Mouse (Mus musculus): Measurements from ENCODE around the gene Ntn5. TPM values are rescaled to one million over a fixed set of nuclear protein-coding genes. Genes with fewer than 3 reads are reported as not detected.

Gene Ntn5
- polyA plus RNA-seq, 1 experiment from 2014 or later: 0.73 TPM

DNA sequence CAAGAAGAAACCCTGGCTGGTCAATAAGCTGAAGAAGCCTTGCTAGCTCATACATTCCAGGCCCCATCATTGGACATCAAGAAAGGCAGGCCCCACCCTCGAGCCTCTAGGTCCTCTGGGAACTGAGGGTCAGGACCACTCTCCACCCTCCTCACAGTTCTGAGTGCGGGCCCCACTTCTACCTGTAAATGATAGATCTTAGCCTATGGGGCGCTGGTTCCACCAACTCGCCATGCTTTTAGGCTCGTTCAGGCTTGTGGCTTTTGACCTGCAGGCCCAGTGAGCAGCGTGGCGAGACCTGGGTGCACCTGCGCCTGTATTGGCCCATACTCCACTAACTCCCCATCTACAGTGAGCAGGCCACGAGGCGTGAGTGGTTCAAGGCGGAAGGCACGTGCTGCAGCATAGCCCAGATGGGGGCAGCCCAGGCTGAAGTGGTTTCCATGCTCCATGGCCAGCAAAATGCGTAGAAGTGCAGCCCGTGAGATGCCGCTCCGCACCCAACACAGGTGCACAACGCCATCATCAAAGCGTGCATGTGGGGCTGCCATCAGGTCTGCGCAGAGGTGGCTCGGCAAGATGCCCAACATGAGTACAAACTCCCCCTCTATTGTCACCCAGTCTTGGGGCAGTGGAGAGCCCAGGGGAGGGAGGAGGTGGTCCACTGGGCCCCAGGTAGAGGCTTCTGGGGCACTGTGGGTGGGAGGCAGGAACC lies 26.8 kb downstream of the Ntn5 start:
- Histone ChIP-seq H3K4me3 (replicated peaks) (no peak overlapping the region), H3K27me3 (replicated peaks) (no peaks in the 10 kb centered on the region), H3K36me3 (peaks cover 25% of the 10 kb centered on the region), H3K4me2 (replicated peaks) (no peak overlapping the region), H3K4me1 (replicated peaks) (peaks cover 70% of the 10 kb centered on the region), H3K9ac (no peak overlapping the region), H3K27ac (no peak overlapping the region; the same call in 1 of the 2 replicates), H3K9me3 (no peaks in the 10 kb centered on the region)
- no peak for ATAC-seq
- 92% methylated on average over 20 of the region's 20 CpGs for WGBS

DNA sequence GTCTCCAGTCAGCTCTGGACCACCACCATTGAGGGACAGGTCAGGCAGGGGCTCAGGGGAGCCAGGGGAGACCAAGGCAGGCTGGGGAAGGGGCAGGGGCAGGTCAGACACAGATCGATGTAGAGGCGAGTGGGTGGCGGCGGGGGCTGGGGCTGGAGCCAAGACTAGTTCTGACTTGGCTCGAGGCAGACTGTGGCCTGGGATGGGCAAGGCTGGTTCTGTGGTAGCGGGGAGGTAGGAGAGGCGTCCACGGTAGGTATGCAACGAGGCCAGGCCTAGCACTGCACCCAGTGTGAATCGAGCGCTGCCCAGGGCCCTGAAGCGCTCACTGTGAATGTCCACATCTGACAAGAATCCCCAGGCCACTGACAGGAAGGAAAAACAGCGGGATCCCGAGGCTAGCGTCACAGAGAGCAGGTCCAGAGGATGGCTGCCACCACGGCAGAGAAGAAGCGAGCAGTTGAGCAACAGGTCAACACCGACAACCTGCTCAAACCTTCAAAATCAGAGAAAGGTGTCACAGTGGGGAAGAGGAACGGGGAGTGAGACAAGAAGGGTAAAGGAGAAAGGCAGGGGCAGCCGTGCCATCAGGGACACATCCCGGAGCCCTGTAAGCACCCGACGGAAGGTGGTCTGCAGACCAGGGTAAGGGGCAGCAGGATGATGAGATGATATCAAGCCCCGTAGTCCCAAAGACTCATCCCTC lies 27.6 kb downstream of the Ntn5 start:
- no peak for ATAC-seq
- Histone ChIP-seq H3K9ac (no peak overlapping the region), H3K4me1 (replicated peaks) (peaks cover 70% of the 10 kb centered on the region), H3K27me3 (replicated peaks) (no peaks in the 10 kb centered on the region), H3K4me2 (replicated peaks) (peak overlapping the region; percentile 45), H3K27ac (peak overlapping the region; percentile 29; the same call in 1 of the 2 replicates), H3K9me3 (no peaks in the 10 kb centered on the region), H3K36me3 (peaks cover 25% of the 10 kb centered on the region), H3K4me3 (replicated peaks) (no peak overlapping the region)
- WGBS: 88% methylated on average over 24 of the region's 24 CpGs

DNA sequence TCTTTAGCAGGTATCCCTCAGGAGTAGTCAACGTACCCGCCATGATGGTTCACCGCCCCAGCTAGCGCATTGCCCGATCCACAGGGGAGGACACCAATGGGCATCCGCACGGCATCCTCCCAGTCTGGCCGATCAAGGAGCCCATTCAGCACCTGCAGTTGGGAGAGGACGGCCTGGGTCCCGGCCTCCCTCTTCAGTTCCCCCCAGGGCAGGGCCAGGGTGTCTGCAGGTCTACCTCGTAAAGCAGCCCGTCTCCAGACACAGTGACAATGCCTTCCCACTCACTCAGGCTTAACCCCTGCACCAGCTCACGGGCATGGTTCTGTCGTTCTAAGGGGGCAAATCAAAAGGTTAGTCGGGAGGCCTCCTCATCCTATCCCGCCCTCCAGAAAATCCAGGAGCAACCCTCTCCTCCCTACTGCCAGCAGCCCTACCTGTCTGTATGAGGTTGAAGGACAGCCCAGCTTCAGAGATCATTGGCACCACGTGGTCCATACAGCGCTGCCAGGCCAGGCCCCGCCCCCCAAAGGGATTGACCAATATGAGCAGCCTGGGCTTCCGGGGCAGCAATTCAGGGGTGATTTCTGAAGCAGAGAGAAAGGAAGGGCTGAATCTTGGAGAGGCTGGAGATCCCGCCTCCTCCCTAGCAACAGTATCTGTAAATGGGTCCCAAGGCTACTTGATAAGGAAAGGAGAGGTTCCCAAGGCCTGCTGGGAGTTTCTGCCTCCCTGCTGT lies 28.4 kb downstream of the Ntn5 start:
- peaks cover 25% of the 10 kb centered on the region for H3K36me3 ChIP-seq
- peaks cover 70% of the 10 kb centered on the region for H3K4me1 ChIP-seq (replicated peaks)
- WGBS: 76% methylated on average over 20 of the region's 21 CpGs
- H3K4me2 ChIP-seq (replicated peaks): peak overlapping the region; percentile 45
- ATAC-seq: peak; percentile 47
- no peaks in the 10 kb centered on the region for H3K27me3 ChIP-seq (replicated peaks)
- H3K27ac ChIP-seq: peak overlapping the region; percentile 95; the same call in 1 of the 2 replicates
- H3K4me3 ChIP-seq (replicated peaks): no peak overlapping the region
- no peaks in the 10 kb centered on the region for H3K9me3 ChIP-seq
- H3K9ac ChIP-seq: no peak overlapping the region

DNA sequence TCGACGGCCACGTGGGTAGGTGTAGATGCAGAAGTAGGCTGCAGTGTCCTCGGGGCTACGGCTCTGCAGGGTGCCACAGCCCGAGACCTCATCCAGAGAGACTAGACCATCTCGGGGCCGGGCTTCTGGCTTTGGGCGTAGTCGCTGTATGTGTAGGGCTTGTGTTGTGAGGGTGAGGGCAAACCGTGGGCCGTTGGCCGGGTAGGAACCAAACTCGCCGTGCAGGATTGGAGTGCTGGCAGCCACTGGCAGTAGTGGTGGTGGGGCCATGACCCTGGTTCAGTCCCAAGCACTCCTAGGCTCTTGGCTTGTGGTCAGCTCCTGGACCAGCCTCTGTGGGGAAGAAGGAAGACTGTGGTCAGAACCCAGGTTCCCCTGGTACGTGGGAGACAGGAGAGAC lies 29.6 kb downstream of the Ntn5 start:
- H3K9ac ChIP-seq: peak overlapping the region; percentile 28; the same call in 1 of the 2 replicates
- no peaks in the 10 kb centered on the region for H3K9me3 ChIP-seq
- no peaks in the 10 kb centered on the region for H3K27me3 ChIP-seq (replicated peaks)
- WGBS: 84% methylated on average over 16 of the region's 16 CpGs
- peak overlapping the region; percentile 71; the same call in 1 of the 2 replicates for H3K4me3 ChIP-seq (replicated peaks)
- peak overlapping the region; percentile 95 for H3K27ac ChIP-seq
- H3K4me1 ChIP-seq (replicated peaks): peaks cover 59% of the 10 kb centered on the region
- peaks cover 25% of the 10 kb centered on the region for H3K36me3 ChIP-seq
- H3K4me2 ChIP-seq (replicated peaks): peak overlapping the region; percentile 83
- no peak for ATAC-seq

DNA sequence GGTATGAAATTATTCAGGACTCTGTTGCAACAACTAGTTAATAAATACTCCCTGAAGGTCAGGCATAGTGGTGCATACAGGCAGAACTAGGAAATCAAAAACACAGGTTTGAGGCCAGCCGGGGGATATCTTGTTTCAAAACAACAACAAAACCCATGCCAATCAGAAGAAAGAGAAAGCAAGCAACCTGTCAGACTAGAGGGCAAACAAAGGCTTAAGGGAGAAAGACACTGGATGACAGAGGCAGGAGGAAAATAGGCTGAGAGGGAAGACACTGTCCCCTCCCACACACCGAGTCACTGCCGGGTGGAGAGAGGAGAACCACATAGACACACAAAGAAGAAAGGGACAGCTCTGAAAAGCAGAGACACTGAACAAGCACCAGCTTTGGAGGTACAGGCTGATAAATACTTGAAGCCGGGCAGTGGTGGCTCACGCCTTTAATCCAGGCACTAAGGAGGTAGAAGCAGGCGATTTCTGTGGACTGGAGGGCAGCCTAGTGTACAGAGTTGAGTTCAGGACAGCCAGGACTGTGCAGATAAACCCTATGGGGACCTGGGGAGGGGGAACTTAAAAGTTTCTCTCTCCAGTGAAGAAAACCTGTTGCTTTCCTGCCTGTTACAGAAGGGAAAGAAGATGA lies 30.2 kb downstream of the Ntn5 start:
- no peak for ATAC-seq
- peak overlapping the region; percentile 72 for H3K9ac ChIP-seq
- H3K27me3 ChIP-seq (replicated peaks): no peaks in the 10 kb centered on the region
- H3K4me3 ChIP-seq (replicated peaks): peak overlapping the region; percentile 71
- peak overlapping the region; percentile 83 for H3K4me2 ChIP-seq (replicated peaks)
- peaks cover 57% of the 10 kb centered on the region for H3K4me1 ChIP-seq (replicated peaks)
- peak overlapping the region; percentile 95 for H3K27ac ChIP-seq
- WGBS: 61% methylated on average over 6 of the region's 6 CpGs
- H3K9me3 ChIP-seq: no peaks in the 10 kb centered on the region
- peaks cover 25% of the 10 kb centered on the region for H3K36me3 ChIP-seq

DNA sequence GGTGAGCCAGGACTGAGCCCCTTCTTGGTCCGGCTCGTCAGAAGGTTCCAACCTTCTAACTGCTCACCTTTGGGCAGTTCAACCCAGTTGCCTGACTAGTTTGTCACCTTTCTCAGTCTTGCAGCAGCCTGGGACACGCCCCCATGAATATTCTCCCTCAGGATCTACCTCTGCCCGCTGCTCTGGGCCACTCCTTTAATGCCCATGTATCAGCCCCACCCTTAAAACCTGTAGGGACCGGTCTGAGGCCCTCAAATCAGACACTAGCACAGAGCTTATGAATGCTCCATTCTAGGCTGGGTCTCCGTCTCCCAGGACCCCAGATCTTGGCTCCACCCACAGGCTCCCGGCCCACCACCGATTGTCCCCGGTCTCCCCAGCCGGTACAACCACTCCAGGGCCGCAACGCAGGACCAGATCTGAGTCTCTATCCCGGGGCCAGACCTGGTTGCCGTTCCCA lies 30.8 kb downstream of the Ntn5 start:
- H3K36me3 ChIP-seq: peaks cover 27% of the 10 kb centered on the region
- H3K9ac ChIP-seq: peak overlapping the region; percentile 72
- peak overlapping the region; percentile 71 for H3K4me3 ChIP-seq (replicated peaks)
- peak; percentile 77 for ATAC-seq
- H3K27ac ChIP-seq: peak overlapping the region; percentile 95
- peak overlapping the region; percentile 83 for H3K4me2 ChIP-seq (replicated peaks)
- 5% methylated on average over 14 of the region's 14 CpGs for WGBS
- no peaks in the 10 kb centered on the region for H3K27me3 ChIP-seq (replicated peaks)
- no peaks in the 10 kb centered on the region for H3K9me3 ChIP-seq
- H3K4me1 ChIP-seq (replicated peaks): peaks cover 59% of the 10 kb centered on the region

DNA sequence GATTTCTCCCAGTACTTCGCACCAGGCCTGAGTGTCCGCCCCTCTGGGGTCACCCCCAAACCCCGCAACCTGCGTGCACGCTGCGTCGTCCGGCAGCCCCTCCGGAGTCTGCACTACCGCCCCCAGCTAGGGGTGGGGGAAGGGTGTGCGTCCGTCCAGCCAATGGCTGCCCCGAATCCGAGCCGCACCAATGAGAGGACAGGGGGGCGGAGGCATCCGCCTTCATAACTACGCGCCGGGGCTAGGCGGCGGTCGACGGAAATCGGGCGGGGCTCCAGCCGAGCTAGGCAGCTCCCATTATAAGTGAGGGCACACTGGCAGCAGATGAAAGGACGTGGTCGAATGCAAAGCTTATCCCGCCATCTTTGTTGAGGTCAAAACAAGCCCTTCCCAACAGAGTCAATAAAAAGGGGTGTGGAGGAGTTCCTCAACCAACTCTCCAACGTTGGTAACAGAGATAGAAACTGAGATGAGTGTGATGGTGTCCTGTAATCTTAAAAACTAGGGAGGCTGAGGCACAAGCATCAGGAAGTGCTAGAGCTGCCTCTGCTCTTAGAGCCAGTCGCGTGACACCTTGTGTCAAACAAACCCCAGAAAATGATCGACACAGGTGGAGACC lies 31.4 kb downstream of the Ntn5 start, which contains the start of gene Rpl18:
Gene Rpl18 (plus strand): TSS at position 368 of the 619 bp plus-strand sequence.
- Histone ChIP-seq H3K9ac (peak within 1 kb of the TSS; percentile 77), H3K27ac (peak within 1 kb of the TSS; percentile 95), H3K27me3 (replicated peaks) (no peaks in the 10 kb centered on the region), H3K4me3 (replicated peaks) (peak within 1 kb of the TSS; percentile 71), H3K36me3 (peaks cover 32% of the 10 kb centered on the region), H3K4me2 (replicated peaks) (peak within 1 kb of the TSS; percentile 83), H3K4me1 (replicated peaks) (peaks cover 59% of the 10 kb centered on the region), H3K9me3 (no peaks in the 10 kb centered on the region)
- WGBS: 5% methylated on average over 34 of the region's 34 CpGs
- ATAC-seq: peak; percentile 89

DNA sequence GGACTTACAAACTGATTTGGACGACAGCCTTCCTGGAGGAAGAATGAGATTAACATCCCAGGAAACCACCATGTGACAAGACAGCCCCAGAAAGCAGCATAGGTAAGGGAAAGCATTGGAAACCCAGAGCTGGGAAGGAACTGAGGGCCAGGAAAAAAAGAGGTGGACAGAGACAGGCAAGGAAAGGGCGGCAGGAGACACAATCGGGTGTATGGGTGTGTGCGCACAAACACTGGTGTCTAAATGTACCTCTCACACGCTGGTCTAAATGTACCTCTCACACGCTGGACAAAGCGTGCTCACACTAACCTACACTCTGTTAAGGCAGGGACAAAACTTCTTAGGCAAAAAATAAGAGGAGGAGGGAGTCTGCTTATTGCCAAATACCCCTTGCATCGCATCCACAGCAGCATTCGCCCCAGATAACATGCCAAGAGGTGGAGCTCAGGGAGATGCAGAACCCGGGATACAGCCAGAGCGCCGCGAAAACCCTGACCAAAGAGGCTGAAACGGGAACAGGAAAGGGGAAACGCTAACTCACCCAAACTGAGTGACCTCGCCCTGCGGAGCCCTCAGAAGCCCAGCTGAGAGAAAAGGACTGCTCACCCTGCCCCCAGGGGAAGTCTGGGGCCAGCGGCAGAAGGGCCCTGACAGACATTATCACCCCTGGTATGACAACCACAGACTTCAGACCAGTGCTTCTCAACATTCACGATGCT lies 32.1 kb downstream of the Ntn5 start:
- Histone ChIP-seq H3K36me3 (peaks cover 30% of the 10 kb centered on the region), H3K9ac (peak overlapping the region; percentile 77), H3K4me3 (replicated peaks) (peak overlapping the region; percentile 71), H3K9me3 (no peaks in the 10 kb centered on the region), H3K27ac (peak overlapping the region; percentile 95; the same call in 1 of the 2 replicates), H3K4me2 (replicated peaks) (peak overlapping the region; percentile 83), H3K27me3 (replicated peaks) (no peaks in the 10 kb centered on the region), H3K4me1 (replicated peaks) (peaks cover 54% of the 10 kb centered on the region)
- WGBS: 80% methylated on average over 19 of the region's 19 CpGs
- no peak for ATAC-seq

DNA sequence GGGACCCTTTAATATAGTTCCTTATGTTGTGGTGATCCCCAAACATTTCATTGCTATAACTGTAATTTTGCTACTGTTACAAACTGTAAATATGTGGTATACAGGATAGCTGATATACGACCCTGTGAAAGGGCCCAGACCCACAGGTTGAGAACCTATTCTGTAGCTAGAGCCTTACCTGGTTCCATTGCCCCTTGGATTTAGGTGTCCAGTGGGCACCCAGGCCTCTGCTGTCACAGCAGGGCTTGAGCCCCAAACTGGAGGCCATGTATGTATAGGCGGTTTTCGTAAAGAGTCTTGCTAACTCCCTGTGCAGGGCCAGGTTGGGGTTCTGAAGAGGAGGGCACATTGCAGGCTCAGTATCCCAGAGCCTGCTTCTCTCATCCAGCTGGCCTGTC lies 32.6 kb downstream of the Ntn5 start:
- H3K4me3 ChIP-seq (replicated peaks): peak overlapping the region; percentile 71; the same call in 1 of the 2 replicates
- H3K27ac ChIP-seq: no peak overlapping the region
- H3K4me1 ChIP-seq (replicated peaks): peaks cover 52% of the 10 kb centered on the region
- peak overlapping the region; percentile 77; the same call in 1 of the 2 replicates for H3K9ac ChIP-seq
- no peak for ATAC-seq
- peak overlapping the region; percentile 83 for H3K4me2 ChIP-seq (replicated peaks)
- H3K27me3 ChIP-seq (replicated peaks): no peaks in the 10 kb centered on the region
- H3K36me3 ChIP-seq: peaks cover 26% of the 10 kb centered on the region
- H3K9me3 ChIP-seq: no peaks in the 10 kb centered on the region
- WGBS: 89% methylated on average over 3 of the region's 3 CpGs

DNA sequence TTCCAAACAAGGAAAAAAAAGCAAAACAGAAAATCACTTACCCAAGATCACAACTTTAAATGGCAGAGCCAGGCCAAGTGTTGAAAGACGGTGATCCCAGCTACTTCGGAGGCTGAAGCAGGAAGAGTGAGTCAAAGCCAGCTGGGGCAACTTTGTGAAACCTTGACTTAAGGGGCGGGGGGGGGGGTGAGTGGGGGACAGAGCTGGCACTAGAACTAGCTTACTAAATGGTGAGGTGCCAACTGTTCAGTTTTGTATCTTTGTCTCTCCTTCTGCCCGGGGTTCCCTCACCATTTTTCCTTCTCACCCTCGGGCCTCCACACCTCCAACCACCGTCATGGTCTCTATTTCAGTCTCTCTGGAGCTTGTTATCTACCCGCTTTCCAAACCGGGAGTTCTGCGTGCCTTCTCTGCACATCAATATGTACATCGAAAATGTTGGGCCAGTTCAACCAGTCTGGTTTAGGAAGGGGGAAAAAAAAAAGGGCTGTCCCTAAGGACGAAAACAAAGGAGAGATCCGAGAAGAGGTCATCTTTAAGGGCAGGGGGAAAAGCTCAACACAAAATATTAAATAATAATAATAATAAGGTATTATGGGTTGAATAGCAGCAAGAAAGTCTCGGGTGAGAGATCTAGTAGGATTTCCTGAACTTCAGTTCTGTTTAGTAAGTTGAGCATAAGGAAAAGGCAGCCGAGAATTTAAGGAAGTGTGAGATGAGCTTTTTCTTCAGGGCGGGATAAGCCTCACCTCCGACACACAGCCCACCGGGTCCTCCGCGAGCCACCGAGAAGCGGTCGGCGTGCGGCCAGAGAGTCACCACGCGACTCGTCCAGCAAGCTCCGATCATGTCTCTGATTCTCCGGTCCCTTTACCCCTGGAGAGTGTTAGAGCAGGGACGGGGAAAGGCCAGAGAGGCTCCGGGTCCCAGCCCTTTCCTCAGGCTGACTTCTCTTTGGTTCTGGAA lies 33.4 kb downstream of the Ntn5 start:
- H3K9me3 ChIP-seq: no peaks in the 10 kb centered on the region
- peak overlapping the region; percentile 89 for H3K27ac ChIP-seq
- peak overlapping the region; percentile 83 for H3K4me2 ChIP-seq (replicated peaks)
- H3K9ac ChIP-seq: peak overlapping the region; percentile 77
- no peaks in the 10 kb centered on the region for H3K27me3 ChIP-seq (replicated peaks)
- H3K4me1 ChIP-seq (replicated peaks): peaks cover 51% of the 10 kb centered on the region
- ATAC-seq: no peak
- H3K36me3 ChIP-seq: peaks cover 18% of the 10 kb centered on the region
- 8% methylated on average over 31 of the region's 31 CpGs for WGBS
- H3K4me3 ChIP-seq (replicated peaks): peak overlapping the region; percentile 71

Data from intestine, embryonic 15.5 days (tissue).